Mouse (Mus musculus): Measurements from ENCODE around the gene Cnn3.

DNA sequence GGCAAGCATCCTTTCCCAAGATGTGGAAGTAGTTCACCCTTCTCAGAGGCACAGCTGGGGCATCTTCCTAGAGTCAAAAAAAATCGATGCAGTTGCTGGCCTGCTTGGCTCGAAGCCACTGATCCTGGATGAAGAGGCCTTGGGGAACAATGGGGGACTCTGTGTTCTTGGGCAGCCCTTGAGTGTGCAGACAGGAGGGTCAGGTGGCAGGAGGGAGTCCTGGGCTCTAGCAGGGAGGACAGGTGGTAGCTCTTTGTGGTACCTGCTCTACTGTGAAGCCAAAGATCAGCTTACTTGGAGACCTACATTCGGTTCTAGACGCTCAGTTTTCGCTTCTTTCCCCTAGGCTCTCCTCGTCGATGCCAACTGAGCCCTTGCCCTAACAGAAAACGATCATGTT is 79.9 kb downstream of the Cnn3 start:
- no peak for TF ChIP-seq CTCF (conservative IDR thresholded peaks at IDR 0.05; ENCODE audit: low read length)
- no peak for TF ChIP-seq NANOG (IDR thresholded peaks at IDR 0.05; ENCODE audit: borderline replicate concordance, low read length)
- no peak for TF ChIP-seq POU5F1 (IDR thresholded peaks at IDR 0.05; ENCODE audit: borderline replicate concordance, low read length)
